Mouse (Mus musculus) embryonic facial prominence, embryonic 13.5 days (tissue): ENCODE data around the gene Plekha7. TPM values are rescaled to one million over a fixed set of nuclear protein-coding genes. Genes with fewer than 3 reads are reported as not detected.
A peak's percentile ranks its signal among the peaks of the same experiment; 100 is the strongest.

Source experiments
- ATAC-seq: fragments of 200-750 bp; cut with Nextera tagmentation; 2 replicates; pipeline ENCODE4 v1.8.0; 2017; ENCODE audit warnings: low read depth; ENCODE audit not compliant: insufficient number of reproducible peaks, insufficient read depth, low FRiP score, low TSS enrichment
- H3K27ac ChIP-seq: fragments of 300-500 bp; sonication (generic); 2 replicates; pipeline ENCODE4 v1.5.1; 2015; ENCODE audit warnings: moderate library complexity, mild to moderate bottlenecking, inconsistent platforms
- H3K27me3 ChIP-seq: fragments of 300-500 bp; sonication (generic); 2 replicates; pipeline ENCODE4 v1.6.1; 2015; ENCODE audit warnings: mild to moderate bottlenecking, inconsistent platforms
- H3K36me3 ChIP-seq: fragments of 300-500 bp; sonication (generic); 2 replicates; pipeline ENCODE4 v1.6.1; 2015; ENCODE audit warnings: mild to moderate bottlenecking, inconsistent platforms
- H3K4me1 ChIP-seq: fragments of 300-500 bp; sonication (generic); 2 replicates; pipeline ENCODE4 v1.6.1; 2015; ENCODE audit warnings: inconsistent platforms
- H3K4me2 ChIP-seq: fragments of 300-500 bp; sonication (generic); 2 replicates; pipeline ENCODE4 v1.6.1; 2015; ENCODE audit warnings: moderate library complexity, mild to moderate bottlenecking, inconsistent platforms
- H3K4me3 ChIP-seq: fragments of 300-500 bp; sonication (generic); 2 replicates; pipeline ENCODE4 v1.5.1; 2015; ENCODE audit warnings: mild to moderate bottlenecking, inconsistent platforms
- H3K9ac ChIP-seq: fragments of 300-500 bp; sonication (generic); 2 replicates; pipeline ENCODE4 v1.6.1; 2015; ENCODE audit warnings: mild to moderate bottlenecking, inconsistent platforms
- H3K9me3 ChIP-seq: fragments of 300-500 bp; sonication (generic); 2 replicates; pipeline ENCODE4 v1.6.1; 2016; ENCODE audit warnings: inconsistent platforms
- WGBS: fragments of 180-500 bp; shearing (Covaris S2); methylation state at CpG from one replicate; pipeline ENCODE4 v1.1.7; 2015; ENCODE audit warnings: mixed read lengths; 5-methylcytosine and 5-hydroxymethylcytosine counted together
- polyA plus RNA-seq: library from polyadenylated mRNA; unstranded; fragments of >200 nt; fragmentation: Nextera tagmentation; extraction: Ambion mirVana; gene quantifications from 2 replicates; pipeline ENCODE4 v1.2.1, GENCODE M21; 2015

Gene Plekha7
- polyA plus RNA-seq, 1 experiment from 2014 or later = 10.9 TPM

GRCm38 (mm10) chr7:116245815-116246695 is 62.1 kb downstream of the Plekha7 start:
- H3K4me1 ChIP-seq = peaks cover 19% of the 10 kb centered on the region
- no peaks in the 10 kb centered on the region for H3K36me3 ChIP-seq
- H3K9me3 ChIP-seq = 0 out of 2 replicates have a peak, but pooled peaks cover 4% of the 10 kb centered on the region
- 0 out of 2 replicates have a peak overlapping the region, but pooled peaks have one; percentile 28 for H3K9ac ChIP-seq
- 12% methylated on average over 15 of the region's 15 CpGs for WGBS
- H3K4me2 ChIP-seq = peak overlapping the region; percentile 51
- H3K27me3 ChIP-seq = peaks cover 7% of the 10 kb centered on the region
- H3K27ac ChIP-seq = peak overlapping the region; percentile 57
- H3K4me3 ChIP-seq = peak overlapping the region; percentile 12
- no peak for ATAC-seq

DNA sequence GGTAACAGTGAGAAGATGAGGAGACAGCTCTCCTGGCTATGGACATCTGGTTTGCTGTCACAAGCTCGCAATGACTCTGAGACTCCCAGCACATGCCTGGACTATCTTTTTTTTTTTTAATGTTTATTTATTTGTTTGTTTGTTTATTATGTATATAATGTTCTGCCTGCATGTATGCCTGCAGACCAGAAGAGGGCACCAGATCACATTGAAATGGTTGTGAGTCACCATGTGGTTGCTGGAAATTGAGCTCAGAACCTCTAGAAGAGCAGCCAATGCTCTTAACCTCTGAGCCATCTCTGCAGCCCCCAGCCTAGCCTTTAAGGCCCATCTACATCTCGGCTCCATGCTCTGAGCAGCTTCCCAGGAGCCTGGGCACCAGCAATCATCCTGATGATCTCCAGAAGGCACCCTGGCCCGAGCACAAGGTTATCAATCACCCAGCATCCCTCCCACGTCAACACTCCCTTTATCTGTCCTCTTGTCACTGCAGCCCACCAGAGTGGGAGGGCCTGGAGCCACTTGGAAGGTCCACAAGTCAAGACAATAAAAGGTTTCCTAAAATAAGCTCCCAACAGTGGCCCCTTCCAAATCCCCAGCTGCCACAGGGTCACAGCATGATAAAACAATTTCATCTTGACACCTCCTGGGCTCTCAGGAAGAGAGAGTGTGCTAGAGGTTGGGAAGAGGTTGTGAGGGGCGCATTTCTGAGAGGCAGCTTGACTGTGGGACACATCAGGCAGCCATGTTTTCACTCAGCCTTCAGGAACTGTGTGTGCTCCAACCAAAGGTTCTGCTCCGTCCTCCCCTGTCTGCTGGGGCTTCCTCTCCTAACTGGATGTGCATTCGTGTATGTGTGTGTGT is 63.6 kb downstream of the Plekha7 start:
- H3K36me3 ChIP-seq = no peaks in the 10 kb centered on the region
- H3K4me1 ChIP-seq = peaks cover 19% of the 10 kb centered on the region
- H3K27me3 ChIP-seq = peaks cover 6% of the 10 kb centered on the region; the same call in 1 of the 2 replicates
- no peak overlapping the region for H3K27ac ChIP-seq
- H3K9me3 ChIP-seq = 0 out of 2 replicates have a peak, but pooled peaks cover 4% of the 10 kb centered on the region
- H3K4me3 ChIP-seq = no peak overlapping the region
- no peak for ATAC-seq
- no peak overlapping the region for H3K9ac ChIP-seq
- H3K4me2 ChIP-seq = no peak overlapping the region
- WGBS = 62% methylated on average over 7 of the region's 7 CpGs

- Histone ChIP-seq H3K4me1 (peaks cover 21% of the 10 kb centered on the region), H3K9ac (no peak overlapping the region), H3K4me2 (no peak overlapping the region), H3K4me3 (no peak overlapping the region), H3K27ac (no peak overlapping the region), H3K27me3 (peaks cover 23% of the 10 kb centered on the region), H3K9me3 (no peaks in the 10 kb centered on the region), H3K36me3 (no peaks in the 10 kb centered on the region)
- ATAC-seq = no peak
- 80% methylated on average over 3 of the region's 3 CpGs for WGBS
These were observed 65.4 kb downstream of the Plekha7 start for GRCm38 (mm10) chr7:116242810-116243209.

DNA sequence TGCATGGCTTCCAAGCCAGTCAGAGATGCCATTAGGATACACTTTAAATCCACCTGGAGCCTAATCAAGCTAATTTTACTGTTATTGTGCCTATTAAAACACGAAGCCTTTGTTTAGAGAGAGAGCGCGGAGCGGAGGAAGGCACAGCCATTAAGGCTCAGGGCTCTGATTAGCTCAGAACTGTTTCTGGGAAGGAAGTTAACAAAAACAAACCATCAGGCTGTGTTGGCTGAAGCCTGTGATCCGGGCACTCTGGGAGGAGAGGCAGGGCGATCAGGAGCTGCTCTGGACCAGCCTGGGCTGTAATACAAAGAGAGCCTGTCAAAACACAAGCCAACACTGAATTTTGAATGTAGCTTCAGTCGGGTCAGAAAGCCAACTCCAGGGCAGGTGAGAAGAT is 66.6 kb downstream of the Plekha7 start:
- WGBS = 34% methylated on average over 7 of the region's 7 CpGs
- no peak overlapping the region for H3K27ac ChIP-seq
- no peaks in the 10 kb centered on the region for H3K9me3 ChIP-seq
- H3K9ac ChIP-seq = no peak overlapping the region
- H3K4me1 ChIP-seq = peaks cover 26% of the 10 kb centered on the region
- no peak overlapping the region for H3K4me3 ChIP-seq
- H3K36me3 ChIP-seq = no peaks in the 10 kb centered on the region
- ATAC-seq = no peak
- peaks cover 35% of the 10 kb centered on the region for H3K27me3 ChIP-seq
- H3K4me2 ChIP-seq = no peak overlapping the region

- Histone ChIP-seq H3K9me3 (no peaks in the 10 kb centered on the region), H3K27me3 (peaks cover 42% of the 10 kb centered on the region), H3K4me3 (no peak overlapping the region), H3K9ac (no peak overlapping the region), H3K27ac (no peak overlapping the region), H3K36me3 (no peaks in the 10 kb centered on the region), H3K4me2 (no peak overlapping the region), H3K4me1 (peaks cover 22% of the 10 kb centered on the region)
- 65% methylated on average over 12 of the region's 12 CpGs for WGBS
- ATAC-seq = no peak
These were observed 67.2 kb downstream of the Plekha7 start for GRCm38 (mm10) chr7:116240791-116241474.

DNA sequence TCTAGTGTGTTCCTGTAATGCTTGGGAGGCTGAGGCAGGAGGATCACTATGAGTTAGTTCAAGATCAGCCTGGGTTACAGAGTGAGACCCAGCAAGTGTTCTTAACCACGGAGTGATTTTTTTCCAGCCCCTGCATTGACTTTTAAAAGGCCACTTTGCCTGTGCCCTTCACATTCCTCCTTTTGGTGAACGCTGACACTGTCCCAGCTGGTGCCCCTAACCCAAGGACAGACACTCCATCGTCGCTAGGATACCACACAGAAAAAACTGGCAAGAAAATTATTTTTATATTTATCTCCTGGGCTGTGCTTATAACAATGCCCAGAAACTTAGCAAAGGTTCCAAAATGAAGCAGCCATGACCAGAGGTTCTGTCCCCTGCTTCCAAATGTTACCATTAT is 67.8 kb downstream of the Plekha7 start:
- Histone ChIP-seq H3K4me3 (no peak overlapping the region), H3K9ac (no peak overlapping the region), H3K9me3 (no peaks in the 10 kb centered on the region), H3K4me1 (peaks cover 16% of the 10 kb centered on the region), H3K27me3 (peaks cover 48% of the 10 kb centered on the region), H3K27ac (no peak overlapping the region), H3K36me3 (no peaks in the 10 kb centered on the region), H3K4me2 (no peak overlapping the region)
- 88% methylated on average over 4 of the region's 4 CpGs for WGBS
- no peak for ATAC-seq

DNA sequence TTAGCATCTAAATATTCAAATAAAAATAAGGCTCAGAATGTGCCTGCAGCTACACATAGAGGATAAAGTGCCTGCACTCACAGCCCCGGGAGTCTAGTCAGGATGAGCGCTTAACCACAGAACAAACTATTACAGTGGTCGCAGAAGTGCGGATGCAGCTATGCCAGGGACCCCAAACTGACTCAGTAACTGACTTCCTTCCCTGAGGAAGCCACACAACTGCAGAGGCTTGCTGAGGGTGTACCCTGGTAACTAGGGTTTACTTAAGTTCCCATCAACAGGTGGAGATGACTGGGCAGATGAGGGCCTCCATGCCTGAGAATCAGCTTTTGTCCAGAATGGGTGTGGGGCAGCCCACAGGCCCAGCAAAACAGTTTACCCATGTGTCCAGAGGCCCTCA is 69.9 kb downstream of the Plekha7 start:
- Histone ChIP-seq H3K4me1 (peaks cover 18% of the 10 kb centered on the region), H3K4me2 (no peak overlapping the region), H3K9me3 (no peaks in the 10 kb centered on the region), H3K4me3 (no peak overlapping the region), H3K27ac (no peak overlapping the region), H3K36me3 (no peaks in the 10 kb centered on the region), H3K9ac (no peak overlapping the region), H3K27me3 (peaks cover 50% of the 10 kb centered on the region)
- ATAC-seq = no peak
- 71% methylated on average over 4 of the region's 4 CpGs for WGBS

DNA sequence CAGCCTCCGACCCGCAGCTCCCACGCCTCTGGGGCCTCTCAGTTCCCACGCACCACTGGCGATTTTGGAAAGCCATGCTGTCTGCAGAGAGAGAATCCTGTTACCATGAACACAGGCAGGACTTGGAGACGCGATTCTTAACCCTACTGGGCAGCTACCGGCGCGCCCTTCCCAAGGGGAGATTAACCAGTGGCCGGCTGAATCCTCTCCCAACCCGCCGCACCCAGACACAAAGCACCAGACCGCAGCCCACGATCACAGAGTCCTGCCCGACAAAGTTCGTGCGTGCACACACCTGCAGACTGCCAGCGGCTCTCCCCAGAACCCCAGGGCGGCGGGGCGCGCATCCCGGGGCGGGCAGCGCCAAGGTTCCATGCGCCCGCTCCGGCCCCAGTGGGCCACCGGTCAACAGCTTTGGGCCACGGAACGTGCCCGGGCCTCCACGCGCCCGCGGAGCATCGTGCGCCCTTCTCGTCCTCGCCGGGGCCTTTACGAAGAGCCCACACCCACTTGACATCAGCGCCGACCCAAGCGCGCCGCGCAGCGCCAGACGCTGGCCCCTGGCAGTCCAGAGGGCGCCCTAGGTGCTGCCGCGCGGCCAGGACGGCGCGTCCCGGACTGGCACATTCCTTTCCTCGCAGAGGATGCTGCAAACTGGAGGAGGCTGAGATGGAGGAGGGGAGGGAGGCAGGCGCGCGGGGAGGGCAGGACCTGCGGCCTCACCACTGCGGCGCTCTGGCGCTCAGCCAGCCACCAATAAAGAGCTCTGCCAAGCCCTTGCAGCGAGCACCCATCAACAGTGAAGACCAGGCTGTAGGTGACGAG is 70.8 kb downstream of the Plekha7 start:
- no peak overlapping the region for H3K27ac ChIP-seq
- peak; percentile 22; the same call in 1 of the 2 replicates for ATAC-seq
- under 1% methylated on average over 69 of the region's 69 CpGs for WGBS
- peak overlapping the region; percentile 92 for H3K4me2 ChIP-seq
- peak overlapping the region; percentile 59 for H3K9ac ChIP-seq
- no peaks in the 10 kb centered on the region for H3K9me3 ChIP-seq
- H3K4me1 ChIP-seq = peaks cover 18% of the 10 kb centered on the region
- peak overlapping the region; percentile 46 for H3K4me3 ChIP-seq
- no peaks in the 10 kb centered on the region for H3K36me3 ChIP-seq
- H3K27me3 ChIP-seq = peaks cover 50% of the 10 kb centered on the region

DNA sequence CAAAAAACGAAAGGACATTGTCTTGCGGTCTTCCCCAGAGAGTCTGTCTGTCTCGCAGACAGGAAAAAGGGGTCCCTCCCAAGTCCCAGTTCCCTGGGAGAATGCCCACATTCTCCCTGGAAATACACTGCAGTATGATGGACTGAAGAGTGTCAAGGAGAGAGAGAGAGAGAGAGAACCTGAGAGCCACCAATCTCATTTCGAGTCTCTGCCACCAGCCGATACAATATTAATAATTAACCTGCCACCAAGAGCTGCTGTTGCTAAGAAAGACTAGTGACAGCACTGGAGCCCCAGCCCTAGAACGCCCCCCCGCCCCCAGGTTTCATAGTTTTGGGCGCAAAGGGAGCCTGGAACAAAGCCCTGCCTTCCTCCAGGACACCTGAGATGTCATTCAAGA is 71.6 kb downstream of the Plekha7 start:
- H3K27ac ChIP-seq = no peak overlapping the region
- WGBS = 42% methylated on average over 8 of the region's 8 CpGs
- no peaks in the 10 kb centered on the region for H3K36me3 ChIP-seq
- H3K4me1 ChIP-seq = peaks cover 18% of the 10 kb centered on the region
- H3K4me3 ChIP-seq = peak overlapping the region; percentile 46
- ATAC-seq = no peak
- peak overlapping the region; percentile 92 for H3K4me2 ChIP-seq
- H3K27me3 ChIP-seq = peaks cover 50% of the 10 kb centered on the region
- no peaks in the 10 kb centered on the region for H3K9me3 ChIP-seq
- H3K9ac ChIP-seq = no peak overlapping the region; the same call in 1 of the 2 replicates

DNA sequence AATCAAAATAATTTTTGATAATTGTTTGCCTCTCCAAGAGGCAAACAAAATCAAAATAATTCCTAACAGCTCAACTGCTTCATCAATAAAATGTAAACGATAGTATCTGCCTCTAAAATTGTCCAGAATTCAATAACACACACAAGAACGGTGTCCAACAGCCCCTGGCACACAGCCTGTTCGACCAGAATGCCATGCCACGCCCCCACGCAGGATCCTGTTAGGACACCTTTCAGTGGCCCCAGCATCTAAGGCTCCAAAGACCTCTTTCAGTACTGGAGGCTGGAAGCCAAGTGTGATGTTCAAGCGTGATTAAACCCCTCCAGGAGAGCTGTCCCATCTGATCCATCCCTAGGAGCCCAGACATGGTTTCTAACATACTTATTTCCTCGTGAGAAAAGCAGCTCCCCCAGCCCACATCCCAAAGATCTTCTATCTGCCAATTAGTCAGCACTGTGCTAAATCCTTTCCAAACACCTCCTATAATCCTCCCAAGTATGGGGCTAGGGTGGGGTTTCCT is 73.8 kb downstream of the Plekha7 start:
- Histone ChIP-seq H3K9me3 (no peaks in the 10 kb centered on the region), H3K4me2 (no peak overlapping the region), H3K36me3 (no peaks in the 10 kb centered on the region), H3K4me1 (peaks cover 24% of the 10 kb centered on the region), H3K27ac (no peak overlapping the region), H3K27me3 (peaks cover 43% of the 10 kb centered on the region), H3K4me3 (no peak overlapping the region), H3K9ac (no peak overlapping the region)
- WGBS = 48% methylated on average over 7 of the region's 7 CpGs
- ATAC-seq = no peak
